Mouse (Mus musculus): ENCODE measurements around the gene Nsl1. TPM values are rescaled to one million over a fixed set of nuclear protein-coding genes. Genes with fewer than 3 reads are reported as not detected.
A peak's percentile ranks its signal among the peaks of the same experiment; 100 is the strongest.
"Not testable (repeated sequence)": the region's sequence is repeated elsewhere in the genome, so short reads cannot be mapped to it uniquely, and the experiment has no call there.

Gene Nsl1
- total RNA-seq (2021), result under 1 TPM; 0.67 to 0.77 TPM
- long read RNA-seq, experiment 1, result 0 reads
- long read RNA-seq, experiment 2, result 0 reads

DNA sequence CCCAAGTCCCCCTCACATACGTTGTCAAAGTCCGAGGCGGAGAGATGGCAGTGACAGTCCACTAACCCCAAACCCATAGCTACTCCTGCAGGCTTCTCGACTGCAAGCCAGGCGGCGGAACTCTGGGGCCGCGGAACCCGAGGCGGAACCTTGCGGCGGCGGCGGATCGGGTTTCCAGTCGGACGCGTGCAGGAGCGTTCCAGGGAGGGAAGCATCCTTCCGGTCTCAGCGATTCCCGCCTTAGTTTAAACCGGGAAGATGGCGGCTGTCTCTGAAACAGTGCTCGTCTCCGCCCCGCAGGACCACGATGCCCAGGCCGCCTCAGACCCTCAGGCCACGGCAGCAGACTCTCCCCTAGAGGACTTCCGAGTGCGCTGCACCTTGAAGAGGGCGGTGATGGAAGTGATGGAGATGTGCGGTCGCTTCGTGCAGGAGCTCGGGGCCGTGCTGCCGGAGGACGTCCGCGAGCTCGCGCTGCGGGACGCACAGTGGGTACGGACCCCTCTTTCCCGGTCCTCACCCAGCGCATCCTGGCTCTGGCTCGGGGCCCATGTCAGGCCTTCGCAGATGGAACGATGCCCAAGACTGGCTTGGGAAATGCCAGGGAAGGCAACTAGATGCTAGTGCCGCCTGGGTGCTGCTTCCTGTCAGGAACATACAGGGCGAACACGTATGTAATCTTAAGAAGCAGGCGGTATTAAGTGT lies at the start of gene Nsl1, which contains the start of gene Tatdn3:
TSS of gene Nsl1 (plus strand) at position 232 of the 705 bp plus-strand sequence.
TSS of gene Tatdn3 (minus strand) at position 152 of the 705 bp plus-strand sequence.
- DNase-seq, result peak; percentile 90 to 96

DNA sequence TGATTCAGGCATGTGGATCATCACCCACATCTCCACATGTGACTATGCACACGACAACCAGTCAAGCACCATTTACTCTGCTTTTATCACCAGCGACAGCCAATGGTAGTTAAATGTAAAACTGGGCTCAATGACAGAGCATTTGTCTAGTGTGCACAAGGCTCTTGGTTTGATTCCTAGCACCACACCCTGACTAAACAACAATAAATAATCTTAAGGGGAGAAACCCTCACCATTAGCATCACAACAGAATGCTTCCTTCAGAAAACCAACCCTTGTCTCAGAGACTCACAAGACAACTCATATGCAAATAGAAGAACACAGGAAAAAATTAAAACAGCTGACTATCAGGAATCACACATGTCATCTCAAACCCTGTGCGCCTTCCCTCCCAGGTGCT lies 48.5 kb upstream of the Nsl1 start:
- no peak for DNase-seq

DNA sequence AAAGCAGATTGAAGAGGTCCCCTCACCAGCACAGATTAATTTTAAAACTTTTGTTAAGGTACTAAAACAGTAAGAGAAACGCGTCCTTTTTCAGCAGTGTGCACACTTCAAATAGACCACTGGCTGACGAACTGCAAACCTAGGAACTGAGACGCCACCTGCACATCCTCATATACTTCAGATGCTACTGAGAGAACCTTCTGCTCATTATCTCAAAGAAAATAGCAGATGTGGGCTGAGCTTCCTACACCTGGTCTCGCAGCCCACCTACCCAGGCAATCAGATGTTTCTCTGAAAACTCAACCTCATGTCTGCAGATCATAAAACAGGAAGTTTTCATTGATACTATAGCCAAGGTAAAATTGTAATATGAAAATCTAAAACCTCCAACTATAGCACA lies 43.0 kb upstream of the Nsl1 start:
- no peak for DNase-seq

- DNase-seq, result no peak
Observed at GRCm38 (mm10) chr1:191020217-191020924, 42.4 kb upstream of the Nsl1 start.

DNA sequence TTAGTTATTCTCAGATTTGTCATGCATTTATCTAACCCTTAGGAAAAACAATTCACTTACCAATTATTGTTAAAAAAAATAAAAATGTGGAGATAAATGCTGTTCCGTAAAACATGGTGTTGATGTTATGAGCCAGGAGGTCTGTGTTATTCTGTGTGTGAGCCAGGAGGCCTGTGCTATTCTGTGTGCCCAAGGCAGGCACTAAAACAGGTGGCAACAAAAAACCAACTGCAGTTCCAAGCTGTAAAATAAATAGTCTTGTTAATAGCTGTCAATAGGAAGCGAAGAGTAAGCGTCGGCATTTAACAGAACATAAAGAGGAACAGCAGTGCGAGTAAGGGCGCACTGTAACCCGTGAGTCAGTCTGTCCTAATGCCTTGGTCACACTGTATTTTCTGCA lies 41.8 kb upstream of the Nsl1 start:
- DNase-seq, result no peak

DNA sequence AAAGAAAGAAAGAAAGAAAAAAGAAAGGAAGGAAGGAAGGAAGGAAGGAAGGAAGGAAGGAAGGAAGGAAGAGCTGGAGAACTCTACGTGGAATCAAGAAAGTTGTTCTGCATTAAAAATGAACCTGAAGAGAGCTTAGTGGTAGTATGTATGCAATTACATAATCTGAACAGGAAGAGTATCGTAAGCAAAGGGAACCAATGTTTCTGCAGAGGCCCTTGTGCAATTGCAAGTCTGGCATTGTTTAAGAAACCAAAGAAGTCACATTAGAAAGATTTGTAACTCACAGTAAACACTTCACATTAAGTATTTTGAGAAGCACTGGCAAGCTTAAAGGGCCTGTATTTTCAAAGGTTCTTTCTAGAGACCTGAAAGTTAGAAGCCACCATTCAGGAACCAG lies 39.7 kb upstream of the Nsl1 start:
- no peak for DNase-seq

DNA sequence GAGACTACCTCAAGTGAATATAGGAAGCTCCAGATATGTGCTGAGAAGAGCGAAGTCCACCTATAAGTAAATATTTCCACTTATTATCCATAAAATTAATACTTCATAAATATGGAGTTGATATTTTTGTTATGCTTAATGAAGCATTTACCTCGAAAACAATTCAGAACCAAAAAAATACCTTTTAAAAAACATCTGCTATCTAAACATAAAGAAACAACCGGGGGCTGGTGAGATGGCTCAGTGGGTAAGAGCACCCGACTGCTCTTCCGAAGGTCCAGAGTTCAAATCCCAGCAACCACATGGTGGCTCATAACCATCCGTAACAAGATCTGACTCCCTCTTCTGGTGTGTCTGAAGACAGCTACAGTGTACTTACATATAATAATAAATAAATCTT lies 39.0 kb upstream of the Nsl1 start:
- not testable (repeated sequence) for DNase-seq

- peak; percentile 30 to 67 for DNase-seq
Observed at GRCm38 (mm10) chr1:191025016-191026012, 37.5 kb upstream of the Nsl1 start.

DNA sequence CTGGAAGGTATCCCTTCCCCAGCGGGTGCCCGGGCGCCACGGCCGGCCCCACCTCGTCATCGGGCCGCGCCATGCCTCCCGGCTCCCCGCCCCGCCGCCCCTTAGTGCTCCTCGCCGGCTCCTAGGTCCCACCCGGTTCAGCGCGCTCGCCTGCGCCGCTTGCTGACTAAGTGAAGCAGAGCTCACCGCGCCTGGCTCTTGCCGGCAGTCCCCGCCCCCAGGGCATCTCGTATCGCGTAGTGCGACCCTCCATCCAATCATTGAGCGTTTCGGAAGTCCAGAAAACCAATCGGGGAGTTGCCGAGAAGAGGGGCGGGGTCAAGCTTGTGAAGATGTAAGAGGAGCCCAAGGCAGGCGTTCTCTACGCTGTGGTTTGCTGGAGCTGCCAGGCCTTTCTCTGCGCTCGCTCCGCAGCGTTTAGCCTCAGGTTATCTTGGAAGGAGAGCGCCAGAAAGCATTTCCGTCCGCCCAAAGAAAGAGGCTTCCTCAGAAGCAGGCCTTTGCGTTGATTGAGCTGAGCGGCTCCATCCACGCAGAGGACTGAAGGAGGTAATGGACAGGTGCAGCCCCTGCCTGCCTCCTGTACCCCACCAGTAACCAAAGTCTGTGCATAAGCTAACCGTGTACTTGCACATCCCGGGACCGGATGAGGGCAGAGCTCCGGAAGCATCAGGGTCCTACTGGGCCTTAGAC lies 36.6 kb upstream of the Nsl1 start, which contains the start of gene Flvcr1:
TSS of gene Flvcr1 (minus strand) at position 138 of the 693 bp plus-strand sequence.
- peak; percentile 98 to 99 for DNase-seq

- no peak for DNase-seq
Observed at GRCm38 (mm10) chr1:191030182-191030581, 32.6 kb upstream of the Nsl1 start.

GRCm38 (mm10) chr1:191030922-191031425 lies 31.8 kb upstream of the Nsl1 start:
- DNase-seq, result not testable (repeated sequence)

- DNase-seq, result no peak
Observed at GRCm38 (mm10) chr1:191035649-191036048, 27.2 kb upstream of the Nsl1 start.

DNA sequence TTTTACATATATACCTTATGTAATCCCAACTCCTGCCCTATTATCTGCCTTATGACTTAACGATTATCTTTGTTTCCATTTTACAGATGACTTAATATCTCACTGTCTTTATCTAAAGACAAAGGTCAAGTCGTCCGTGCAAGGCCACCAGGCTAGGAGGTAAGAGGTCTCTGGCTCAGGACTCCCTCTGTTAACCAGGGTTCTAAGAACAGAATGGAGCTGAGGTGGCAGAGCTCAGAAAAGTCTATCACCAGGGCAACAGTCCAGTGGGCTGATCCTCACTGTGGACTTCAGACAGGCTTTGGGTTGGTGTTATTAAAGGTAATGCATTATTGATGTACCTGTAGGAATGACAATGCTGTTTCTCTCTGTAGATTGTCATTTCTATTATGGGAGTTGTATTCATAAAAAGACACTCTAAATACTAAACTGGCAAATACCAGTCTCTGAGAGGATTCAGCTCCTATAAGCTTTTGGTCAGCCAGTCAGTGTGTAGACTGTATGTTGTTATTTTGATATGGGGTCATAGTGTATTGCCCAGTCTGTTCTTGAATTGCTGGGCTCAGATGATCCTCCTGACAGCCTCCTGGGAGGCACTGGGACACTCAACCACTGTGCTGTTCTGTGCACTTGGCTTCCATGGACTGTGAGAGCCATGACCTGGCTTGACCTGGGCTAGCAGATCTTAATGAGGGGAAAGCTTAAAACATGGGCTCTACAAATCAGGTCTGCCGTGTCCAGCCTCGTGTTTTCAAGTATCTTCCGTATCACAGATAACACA lies 26.1 kb upstream of the Nsl1 start, which contains the start of gene Spata45:
TSS of gene Spata45 (plus strand) at position 86 of the 781 bp plus-strand sequence.
- DNase-seq, result no peak

DNA sequence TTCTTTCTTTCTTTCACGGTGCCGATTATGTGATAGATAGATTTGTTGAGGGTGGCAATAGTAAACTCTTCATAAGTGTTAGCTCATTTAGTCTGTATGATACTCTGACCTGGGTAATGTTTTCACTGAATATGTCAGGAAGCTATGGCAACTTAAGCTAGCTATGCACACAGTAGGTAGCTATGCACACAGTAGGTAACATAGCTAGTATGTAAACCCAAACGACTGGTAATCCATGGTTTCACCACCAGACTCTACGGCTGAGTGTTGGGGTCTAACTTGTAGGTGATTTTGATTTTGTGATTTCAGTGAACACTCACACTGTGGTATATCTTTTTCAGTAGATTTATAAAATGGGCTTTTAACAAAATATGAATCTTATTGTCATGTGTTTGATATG lies 24.8 kb upstream of the Nsl1 start:
- no peak for DNase-seq

- DNase-seq, result no peak
Observed at GRCm38 (mm10) chr1:191041352-191041751, 21.5 kb upstream of the Nsl1 start.

- DNase-seq, result no peak
Observed at GRCm38 (mm10) chr1:191042106-191042505, 20.7 kb upstream of the Nsl1 start.

DNA sequence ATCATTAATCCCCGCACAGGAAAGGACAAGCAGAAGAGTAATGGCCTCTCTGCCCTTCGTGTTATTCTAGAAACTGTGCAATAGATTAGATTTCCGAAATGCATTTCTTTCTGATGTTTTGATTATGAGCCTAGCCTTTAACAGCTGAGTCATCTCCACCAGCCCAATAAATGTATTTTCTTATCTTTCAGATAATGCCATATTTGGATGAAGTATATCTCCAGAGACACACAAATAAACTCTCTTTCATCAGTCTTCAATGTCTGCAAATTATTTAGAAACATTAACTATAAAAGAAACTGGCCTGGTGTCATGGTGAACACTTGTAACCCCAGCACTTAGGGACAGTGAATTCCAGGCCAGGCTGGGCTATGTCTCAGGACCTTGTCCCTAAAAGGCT lies 20.1 kb upstream of the Nsl1 start:
- DNase-seq, result no peak

- DNase-seq, result no peak
Observed at GRCm38 (mm10) chr1:191045264-191045663, 17.5 kb upstream of the Nsl1 start.

DNA sequence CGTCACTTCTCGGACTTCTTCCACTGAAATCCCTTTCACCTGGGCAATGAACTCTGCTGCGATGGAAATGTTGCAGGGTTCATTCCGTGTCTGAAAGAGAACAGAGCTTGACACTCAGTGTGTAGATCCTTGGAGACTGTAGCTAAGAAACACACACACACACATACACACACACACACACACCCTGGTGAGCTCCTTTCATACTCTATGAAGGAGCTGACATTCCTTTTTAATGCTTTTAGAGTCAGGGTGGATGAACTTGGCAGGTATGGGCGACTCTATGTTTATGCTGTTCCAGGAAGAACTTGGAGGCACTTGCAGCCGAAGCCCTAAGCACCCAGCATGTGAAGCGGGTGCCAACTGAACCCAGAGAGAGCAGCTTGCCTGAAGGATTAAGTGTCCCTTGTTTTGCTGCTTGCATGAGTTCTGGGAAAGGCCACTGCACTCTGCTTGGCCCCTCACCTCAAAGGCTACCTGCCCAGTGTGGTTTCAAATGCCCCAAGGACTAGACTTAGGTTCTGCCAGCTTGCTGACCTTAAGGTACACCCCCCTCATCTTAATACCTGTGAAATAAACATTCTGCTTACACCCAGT lies 16.5 kb upstream of the Nsl1 start:
- no peak for DNase-seq

- DNase-seq, result no peak
Observed at GRCm38 (mm10) chr1:191053555-191053954, 9.3 kb upstream of the Nsl1 start.

All from heart, adult 18-20 months (tissue).